1 mouse cellular context compared by ENCODE assay signal in genomic region chr7:68282304-68283132, GRCm38 (mm10).
TF ChIP-seq lines count a peak whose summit lies in the region.

No protein-coding gene starts in this region.

TF ChIP-seq in CH12.LX, 34 proteins besides CTCF, POLR2A, EP300 and RAD21 (continued from another document):
- TF ChIP-seq NRF1 (IDR thresholded peaks at IDR 0.05; ENCODE audit: low read depth, low read length): peak; percentile 65
- no peak for TF ChIP-seq GABPA (IDR thresholded peaks at IDR 0.05; ENCODE audit: insufficient replicate concordance, low read depth, low read length)
- peak; percentile 44 for TF ChIP-seq HCFC1 (IDR thresholded peaks at IDR 0.05; ENCODE audit: low read depth, low read length)
- TF ChIP-seq MAZ (IDR thresholded peaks at IDR 0.05; ENCODE audit: low read depth, low read length): no peak
- TF ChIP-seq CHD1 (IDR thresholded peaks at IDR 0.05; ENCODE audit: low read depth, low read length): no peak
- TF ChIP-seq USF1 (IDR thresholded peaks at IDR 0.05; ENCODE audit: low read depth, low read length): no peak
- peak; percentile 77 for TF ChIP-seq TCF12 (IDR thresholded peaks at IDR 0.05; ENCODE audit: low read depth, low read length)
- peak; percentile 7; the same call in 1 of the 2 replicates for TF ChIP-seq MAX (IDR thresholded peaks at IDR 0.05; ENCODE audit: low read length)
- no peak; the same call in 1 of the 2 replicates for TF ChIP-seq JUN (IDR thresholded peaks at IDR 0.05; ENCODE audit: insufficient read depth, low read depth, low read length)
- TF ChIP-seq ZNF384 (IDR thresholded peaks at IDR 0.05; ENCODE audit: low read depth, low read length): peak; percentile 48
- TF ChIP-seq IRF4 (IDR thresholded peaks at IDR 0.05; ENCODE audit: low read depth, low read length): no peak; the same call in 1 of the 2 replicates
- TF ChIP-seq E2F4 (IDR thresholded peaks at IDR 0.05; ENCODE audit: insufficient replicate concordance, low read depth, low read length): no peak
TF ChIP-seq in CH12.LX: peak in this region for 13.
